Mouse (Mus musculus): Measurements from ENCODE around the gene Nudt22.

Nudt22 gene

GRCm38 (mm10) chr19:6949951-6950350 is 46.0 kb downstream of the Nudt22 start:
- no peak for DNase-seq (ENCODE audit: low spot score)

DNA sequence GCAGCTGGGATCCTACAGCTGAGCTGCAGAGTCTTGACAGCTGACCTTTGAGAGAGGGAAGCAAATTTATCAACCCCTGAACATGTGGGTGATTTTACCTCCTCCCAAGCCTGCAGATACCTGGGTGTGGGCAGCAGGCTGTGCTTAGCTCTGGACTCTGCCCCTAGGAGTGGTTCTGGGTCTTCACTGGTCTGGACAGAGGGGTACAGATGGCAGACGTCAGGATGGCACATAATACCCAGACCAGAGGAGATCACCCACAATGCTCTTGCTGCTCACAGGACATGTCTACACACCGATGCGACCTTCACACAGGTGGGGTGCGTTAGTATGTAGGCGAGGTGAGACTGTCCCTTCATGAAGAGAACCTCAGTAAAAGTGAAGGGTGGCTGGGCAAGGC is 46.4 kb downstream of the Nudt22 start:
- no peak for DNase-seq (ENCODE audit: low spot score)

DNA sequence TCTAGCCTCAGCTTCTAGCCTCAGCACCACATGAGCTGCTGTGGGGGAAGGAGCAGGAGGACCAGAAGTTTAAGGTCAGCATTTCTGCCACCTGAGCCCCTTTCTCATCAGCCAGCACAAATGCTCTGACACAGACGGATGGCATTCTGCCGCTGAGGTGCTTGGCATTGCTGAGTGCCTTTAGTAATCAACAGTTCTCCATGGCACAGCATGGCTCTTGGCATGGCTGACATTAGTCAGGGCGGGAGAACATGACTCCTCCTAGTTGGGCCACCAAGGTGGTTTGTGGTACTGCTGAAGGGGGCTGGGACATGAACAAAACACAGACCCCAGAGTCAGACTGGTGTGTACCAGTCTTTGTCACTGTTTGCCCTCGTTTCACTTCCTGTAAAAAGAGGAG is 47.7 kb downstream of the Nudt22 start:
- DNase-seq (ENCODE audit: low spot score): no peak

GRCm38 (mm10) chr19:6947742-6948141 is 48.2 kb downstream of the Nudt22 start:
- no peak for DNase-seq (ENCODE audit: low spot score)

- no peak for DNase-seq (ENCODE audit: low spot score)
These were observed 52.2 kb downstream of the Nudt22 start for GRCm38 (mm10) chr19:6943709-6944108.
